Mouse (Mus musculus): Measurements from ENCODE around the gene Acap2. TPM values are rescaled to one million over a fixed set of nuclear protein-coding genes. Genes with fewer than 3 reads are reported as not detected.

The Acap2 gene
- total RNA-seq, 1 experiment, result 23.4 TPM

GRCm38 (mm10) chr16:31113596-31113995, 87.4 kb downstream of the Acap2 start:
- in situ Hi-C loops (cut with MboI; ENCODE audit: low sequenced_read_pairs in 2 of 2, unreplicated experiment in 2 of 2), result no loop called here
- Histone ChIP-seq H3K9me3 (ENCODE audit: control insufficient read depth, insufficient read depth, low read depth, low read length) (no peaks in the 10 kb centered on the region), H3K4me1 (ENCODE audit: control insufficient read depth in 2 of 2, insufficient read depth in 2 of 2, low read length in 2 of 2, poor library complexity in 1 of 2) (peaks cover 0 to 2% of the 10 kb centered on the region in 2 experiments; a peak in 1 of 4 replicates), H3K9ac (ENCODE audit: insufficient read depth, low read depth, low read length, poor library complexity, severe bottlenecking) (no peak overlapping the region), H3K27ac (ENCODE audit: insufficient read depth, low read depth, low read length, poor library complexity, severe bottlenecking) (no peak overlapping the region), H3K36me3 (ENCODE audit: control insufficient read depth, insufficient read depth, low read length, poor library complexity, severe bottlenecking) (peaks cover 4% of the 10 kb centered on the region), H3K4me3 (ENCODE audit: insufficient read depth in 1 of 2, low read depth in 1 of 2, low read length in 2 of 2, poor library complexity in 1 of 2, severe bottlenecking in 1 of 2) (no peak overlapping the region)
- TF ChIP-seq ZNF384 (IDR thresholded peaks at IDR 0.05; ENCODE audit: low read depth, low read length), result no peak
- no peak for TF ChIP-seq CHD2 (IDR thresholded peaks at IDR 0.05; ENCODE audit: low read depth, low read length)
- TF ChIP-seq MAFK (IDR thresholded peaks at IDR 0.05; ENCODE audit: insufficient read depth, low read depth, low read length), result no peak
- TF ChIP-seq ZC3H11A (IDR thresholded peaks at IDR 0.05; ENCODE audit: borderline replicate concordance, low read depth, low read length), result no peak
- TF ChIP-seq HCFC1 (IDR thresholded peaks at IDR 0.05; ENCODE audit: borderline replicate concordance, insufficient read depth, low read length), result no peak
- no peak for DNase-seq (ENCODE audit: low read depth, low spot score)

GRCm38 (mm10) chr16:31101352-31101751, 99.7 kb downstream of the Acap2 start:
- Histone ChIP-seq H3K9me3 (ENCODE audit: control insufficient read depth, insufficient read depth, low read depth, low read length) (no peaks in the 10 kb centered on the region), H3K27ac (ENCODE audit: insufficient read depth, low read depth, low read length, poor library complexity, severe bottlenecking) (no peak overlapping the region), H3K36me3 (ENCODE audit: control insufficient read depth, insufficient read depth, low read length, poor library complexity, severe bottlenecking) (peaks cover 10% of the 10 kb centered on the region; the same call in 1 of the 2 replicates), H3K9ac (ENCODE audit: insufficient read depth, low read depth, low read length, poor library complexity, severe bottlenecking) (no peak overlapping the region), H3K4me3 (ENCODE audit: insufficient read depth in 1 of 2, low read depth in 1 of 2, low read length in 2 of 2, poor library complexity in 1 of 2, severe bottlenecking in 1 of 2) (no peak overlapping the region), H3K4me1 (ENCODE audit: control insufficient read depth in 2 of 2, insufficient read depth in 2 of 2, low read length in 2 of 2, poor library complexity in 1 of 2) (no peaks in the 10 kb centered on the region)
- no peak for TF ChIP-seq CHD2 (IDR thresholded peaks at IDR 0.05; ENCODE audit: low read depth, low read length)
- no peak for TF ChIP-seq ZC3H11A (IDR thresholded peaks at IDR 0.05; ENCODE audit: borderline replicate concordance, low read depth, low read length)
- no peak for TF ChIP-seq ZNF384 (IDR thresholded peaks at IDR 0.05; ENCODE audit: low read depth, low read length)
- TF ChIP-seq MAFK (IDR thresholded peaks at IDR 0.05; ENCODE audit: insufficient read depth, low read depth, low read length), result no peak
- no peak for TF ChIP-seq HCFC1 (IDR thresholded peaks at IDR 0.05; ENCODE audit: borderline replicate concordance, insufficient read depth, low read length)
- no peak for DNase-seq (ENCODE audit: low read depth, low spot score)
- in situ Hi-C loops (cut with MboI; ENCODE audit: low sequenced_read_pairs in 2 of 2, unreplicated experiment in 2 of 2), result no loop called here

DNA sequence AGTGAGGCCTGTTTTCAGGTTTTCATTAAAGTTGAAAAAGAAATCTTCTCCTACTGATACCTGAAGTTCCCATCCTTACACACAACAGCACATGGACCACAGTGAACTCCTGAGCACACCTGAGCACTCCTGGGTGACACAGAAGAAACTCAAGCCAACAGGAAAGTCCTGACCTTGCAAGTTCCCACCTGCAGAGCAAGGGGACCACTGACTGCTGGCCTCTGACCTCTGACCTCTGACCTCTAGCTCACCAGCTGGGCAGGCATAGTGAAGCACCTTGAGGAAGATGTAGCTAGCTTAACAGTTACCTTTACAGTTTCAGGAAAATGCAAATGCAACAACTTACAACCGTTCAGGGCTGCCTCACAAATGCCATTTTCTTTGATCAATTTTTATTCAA, 101.1 kb downstream of the Acap2 start:
- Histone ChIP-seq H3K9me3 (ENCODE audit: control insufficient read depth, insufficient read depth, low read depth, low read length) (no peaks in the 10 kb centered on the region), H3K9ac (ENCODE audit: insufficient read depth, low read depth, low read length, poor library complexity, severe bottlenecking) (no peak overlapping the region), H3K4me3 (ENCODE audit: insufficient read depth in 1 of 2, low read depth in 1 of 2, low read length in 2 of 2, poor library complexity in 1 of 2, severe bottlenecking in 1 of 2) (no peak overlapping the region), H3K4me1 (ENCODE audit: control insufficient read depth in 2 of 2, insufficient read depth in 2 of 2, low read length in 2 of 2, poor library complexity in 1 of 2) (no peaks in the 10 kb centered on the region), H3K27ac (ENCODE audit: insufficient read depth, low read depth, low read length, poor library complexity, severe bottlenecking) (no peak overlapping the region), H3K36me3 (ENCODE audit: control insufficient read depth, insufficient read depth, low read length, poor library complexity, severe bottlenecking) (peaks cover 13% of the 10 kb centered on the region; the same call in 1 of the 2 replicates)
- TF ChIP-seq HCFC1 (IDR thresholded peaks at IDR 0.05; ENCODE audit: borderline replicate concordance, insufficient read depth, low read length) (no peak), MAFK (IDR thresholded peaks at IDR 0.05; ENCODE audit: insufficient read depth, low read depth, low read length) (no peak), ZNF384 (IDR thresholded peaks at IDR 0.05; ENCODE audit: low read depth, low read length) (no peak), CHD2 (IDR thresholded peaks at IDR 0.05; ENCODE audit: low read depth, low read length) (no peak), ZC3H11A (IDR thresholded peaks at IDR 0.05; ENCODE audit: borderline replicate concordance, low read depth, low read length) (no peak)
- DNase-seq (ENCODE audit: low read depth, low spot score), result no peak
- in situ Hi-C loops (cut with MboI; ENCODE audit: low sequenced_read_pairs in 2 of 2, unreplicated experiment in 2 of 2), result no loop called here

- DNase-seq (ENCODE audit: low read depth, low spot score), result no peak
- no peaks in the 10 kb centered on the region for H3K9me3 ChIP-seq (ENCODE audit: control insufficient read depth, insufficient read depth, low read depth, low read length)
- H3K4me3 ChIP-seq (ENCODE audit: insufficient read depth in 1 of 2, low read depth in 1 of 2, low read length in 2 of 2, poor library complexity in 1 of 2, severe bottlenecking in 1 of 2), result no peak overlapping the region
- H3K36me3 ChIP-seq (ENCODE audit: control insufficient read depth, insufficient read depth, low read length, poor library complexity, severe bottlenecking), result peaks cover 3% of the 10 kb centered on the region; the same call in 1 of the 2 replicates
- H3K27ac ChIP-seq (ENCODE audit: insufficient read depth, low read depth, low read length, poor library complexity, severe bottlenecking), result no peak overlapping the region
- H3K4me1 ChIP-seq (ENCODE audit: control insufficient read depth in 2 of 2, insufficient read depth in 2 of 2, low read length in 2 of 2, poor library complexity in 1 of 2), result no peaks in the 10 kb centered on the region
- in situ Hi-C loops (cut with MboI; ENCODE audit: low sequenced_read_pairs in 2 of 2, unreplicated experiment in 2 of 2), result no loop called here
- TF ChIP-seq ZC3H11A (IDR thresholded peaks at IDR 0.05; ENCODE audit: borderline replicate concordance, low read depth, low read length), result no peak
- TF ChIP-seq HCFC1 (IDR thresholded peaks at IDR 0.05; ENCODE audit: borderline replicate concordance, insufficient read depth, low read length), result no peak
- no peak for TF ChIP-seq MAFK (IDR thresholded peaks at IDR 0.05; ENCODE audit: insufficient read depth, low read depth, low read length)
- TF ChIP-seq CHD2 (IDR thresholded peaks at IDR 0.05; ENCODE audit: low read depth, low read length), result no peak
- no peak for TF ChIP-seq ZNF384 (IDR thresholded peaks at IDR 0.05; ENCODE audit: low read depth, low read length)
- no peak overlapping the region for H3K9ac ChIP-seq (ENCODE audit: insufficient read depth, low read depth, low read length, poor library complexity, severe bottlenecking)
Measured at GRCm38 (mm10) chr16:31094036-31094435, 107.0 kb downstream of the Acap2 start.

DNA sequence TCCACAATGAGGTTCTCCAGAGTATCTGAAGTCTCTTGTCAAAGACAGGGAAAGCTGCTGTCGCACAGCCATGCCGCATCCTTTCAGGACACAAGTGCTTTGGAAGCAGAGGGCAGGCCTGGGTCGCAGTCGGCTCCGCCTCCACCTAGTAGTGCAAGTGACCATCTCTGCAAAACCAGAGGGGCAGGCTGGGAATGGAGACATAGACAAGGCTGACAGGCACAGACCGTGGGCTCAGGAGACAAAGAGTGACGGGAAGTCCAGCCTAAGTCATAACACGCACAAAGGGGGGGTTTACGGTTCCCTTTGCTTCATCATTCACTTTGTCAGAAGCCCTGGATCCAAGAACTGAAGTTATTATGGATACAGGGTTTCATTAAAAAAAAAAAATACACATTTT, 107.9 kb downstream of the Acap2 start:
- no peak overlapping the region for H3K27ac ChIP-seq (ENCODE audit: insufficient read depth, low read depth, low read length, poor library complexity, severe bottlenecking)
- no peak overlapping the region for H3K9ac ChIP-seq (ENCODE audit: insufficient read depth, low read depth, low read length, poor library complexity, severe bottlenecking)
- peaks cover 3% of the 10 kb centered on the region; the same call in 1 of the 2 replicates for H3K36me3 ChIP-seq (ENCODE audit: control insufficient read depth, insufficient read depth, low read length, poor library complexity, severe bottlenecking)
- no peak overlapping the region for H3K4me3 ChIP-seq (ENCODE audit: insufficient read depth in 1 of 2, low read depth in 1 of 2, low read length in 2 of 2, poor library complexity in 1 of 2, severe bottlenecking in 1 of 2)
- no peaks in the 10 kb centered on the region for H3K4me1 ChIP-seq (ENCODE audit: control insufficient read depth in 2 of 2, insufficient read depth in 2 of 2, low read length in 2 of 2, poor library complexity in 1 of 2)
- no peak for DNase-seq (ENCODE audit: low read depth, low spot score)
- TF ChIP-seq ZC3H11A (IDR thresholded peaks at IDR 0.05; ENCODE audit: borderline replicate concordance, low read depth, low read length) (no peak), HCFC1 (IDR thresholded peaks at IDR 0.05; ENCODE audit: borderline replicate concordance, insufficient read depth, low read length) (no peak), MAFK (IDR thresholded peaks at IDR 0.05; ENCODE audit: insufficient read depth, low read depth, low read length) (no peak), ZNF384 (IDR thresholded peaks at IDR 0.05; ENCODE audit: low read depth, low read length) (no peak), CHD2 (IDR thresholded peaks at IDR 0.05; ENCODE audit: low read depth, low read length) (no peak)
- H3K9me3 ChIP-seq (ENCODE audit: control insufficient read depth, insufficient read depth, low read depth, low read length), result no peaks in the 10 kb centered on the region
- in situ Hi-C loops (cut with MboI; ENCODE audit: low sequenced_read_pairs in 2 of 2, unreplicated experiment in 2 of 2), result no loop called here
